Mouse (Mus musculus): ENCODE measurements around the gene Hmcn2. TPM values are rescaled to one million over a fixed set of nuclear protein-coding genes. Genes with fewer than 3 reads are reported as not detected.

Gene Hmcn2
- polyA plus RNA-seq, 1 experiment from 2014 or later: 0.20 TPM

GRCm38 (mm10) chr2:31341726-31342535 is 27.7 kb downstream of the Hmcn2 start:
- no peak overlapping the region for H3K9ac ChIP-seq (replicated peaks)
- WGBS (ENCODE audit: insufficient replicate concordance): 56% methylated on average over 8 of the region's 8 CpGs
- H3K27me3 ChIP-seq (ENCODE audit: insufficient read depth, low read length): 0 out of 2 replicates have a peak, but pooled peaks cover 2% of the 10 kb centered on the region
- H3K9me3 ChIP-seq (ENCODE audit: low read length): no peaks in the 10 kb centered on the region
- H3K4me2 ChIP-seq (ENCODE audit: low read depth, low read length): no peak overlapping the region
- H3K36me3 ChIP-seq (replicated peaks; ENCODE audit: insufficient read depth, low read length): no peaks in the 10 kb centered on the region
- no peak for TF ChIP-seq EP300 (IDR thresholded peaks at IDR 0.05; ENCODE audit: low read depth)
- no peak for TF ChIP-seq CTCF (IDR thresholded peaks at IDR 0.05; ENCODE audit: low read depth)
- ATAC-seq (no peak), DNase-seq (no peak)
- H3K4me3 ChIP-seq (ENCODE audit: low read depth, low read length): no peak overlapping the region
- no peak overlapping the region for H3K27ac ChIP-seq (ENCODE audit: low read depth)
- no peaks in the 10 kb centered on the region for H3K4me1 ChIP-seq (ENCODE audit: insufficient read depth)

GRCm38 (mm10) chr2:31346096-31346495 is 31.9 kb downstream of the Hmcn2 start:
- TF ChIP-seq CTCF (IDR thresholded peaks at IDR 0.05; ENCODE audit: low read depth): no peak
- WGBS (ENCODE audit: insufficient replicate concordance): 31% methylated on average over 12 of the region's 12 CpGs
- Histone ChIP-seq H3K4me3 (ENCODE audit: low read depth, low read length) (no peak overlapping the region), H3K27me3 (ENCODE audit: insufficient read depth, low read length) (no peaks in the 10 kb centered on the region), H3K9me3 (ENCODE audit: low read length) (no peaks in the 10 kb centered on the region), H3K27ac (ENCODE audit: low read depth) (no peak overlapping the region), H3K9ac (replicated peaks) (no peak overlapping the region), H3K4me1 (ENCODE audit: insufficient read depth) (no peaks in the 10 kb centered on the region), H3K36me3 (replicated peaks; ENCODE audit: insufficient read depth, low read length) (no peaks in the 10 kb centered on the region), H3K4me2 (ENCODE audit: low read depth, low read length) (no peak overlapping the region)
- DNase-seq: peak; percentile 56
- no peak for ATAC-seq

- DNase-seq (no peak), ATAC-seq (no peak)
- H3K4me3 ChIP-seq (ENCODE audit: low read depth, low read length): no peak overlapping the region
- H3K4me1 ChIP-seq (ENCODE audit: insufficient read depth): no peaks in the 10 kb centered on the region
- H3K36me3 ChIP-seq (replicated peaks; ENCODE audit: insufficient read depth, low read length): no peaks in the 10 kb centered on the region
- no peaks in the 10 kb centered on the region for H3K27me3 ChIP-seq (ENCODE audit: insufficient read depth, low read length)
- H3K27ac ChIP-seq (ENCODE audit: low read depth): no peak overlapping the region
- H3K4me2 ChIP-seq (ENCODE audit: low read depth, low read length): no peak overlapping the region
- H3K9me3 ChIP-seq (ENCODE audit: low read length): no peaks in the 10 kb centered on the region
- TF ChIP-seq CTCF (IDR thresholded peaks at IDR 0.05; ENCODE audit: low read depth) (no peak), EP300 (IDR thresholded peaks at IDR 0.05; ENCODE audit: low read depth) (no peak)
- 57% methylated on average over 3 of the region's 3 CpGs for WGBS (ENCODE audit: insufficient replicate concordance)
- H3K9ac ChIP-seq (replicated peaks): no peak overlapping the region
Observed at GRCm38 (mm10) chr2:31348373-31348772, 34.2 kb downstream of the Hmcn2 start.

- H3K9me3 ChIP-seq (ENCODE audit: low read length): no peaks in the 10 kb centered on the region
Observed at GRCm38 (mm10) chr2:31348850-31349249, 34.6 kb downstream of the Hmcn2 start.

GRCm38 (mm10) chr2:31356771-31357170 is 42.6 kb downstream of the Hmcn2 start:
- H3K9ac ChIP-seq (replicated peaks): no peak overlapping the region
- H3K27ac ChIP-seq (ENCODE audit: low read depth): no peak overlapping the region
- H3K27me3 ChIP-seq (ENCODE audit: insufficient read depth, low read length): no peaks in the 10 kb centered on the region
- no peak for ATAC-seq
- TF ChIP-seq EP300 (IDR thresholded peaks at IDR 0.05; ENCODE audit: low read depth): no peak
- TF ChIP-seq CTCF (IDR thresholded peaks at IDR 0.05; ENCODE audit: low read depth): no peak
- WGBS (ENCODE audit: insufficient replicate concordance): 65% methylated on average over 5 of the region's 5 CpGs
- no peak overlapping the region for H3K4me2 ChIP-seq (ENCODE audit: low read depth, low read length)
- H3K4me3 ChIP-seq (ENCODE audit: low read depth, low read length): no peak overlapping the region
- H3K9me3 ChIP-seq (ENCODE audit: low read length): no peaks in the 10 kb centered on the region
- no peaks in the 10 kb centered on the region for H3K36me3 ChIP-seq (replicated peaks; ENCODE audit: insufficient read depth, low read length)
- H3K4me1 ChIP-seq (ENCODE audit: insufficient read depth): no peaks in the 10 kb centered on the region
- no peak for DNase-seq

More at GRCm38 (mm10) chr2:31348850-31349249, 34.6 kb downstream of the Hmcn2 start:
- 61% methylated on average over 5 of the region's 5 CpGs for WGBS (ENCODE audit: insufficient replicate concordance)
- no peaks in the 10 kb centered on the region for H3K36me3 ChIP-seq (replicated peaks; ENCODE audit: insufficient read depth, low read length)
- DNase-seq: no peak
- H3K4me1 ChIP-seq (ENCODE audit: insufficient read depth): no peaks in the 10 kb centered on the region
- no peak overlapping the region for H3K9ac ChIP-seq (replicated peaks)
- no peaks in the 10 kb centered on the region for H3K27me3 ChIP-seq (ENCODE audit: insufficient read depth, low read length)
- H3K4me2 ChIP-seq (ENCODE audit: low read depth, low read length): no peak overlapping the region
- no peak for ATAC-seq
- H3K4me3 ChIP-seq (ENCODE audit: low read depth, low read length): no peak overlapping the region
- no peak overlapping the region for H3K27ac ChIP-seq (ENCODE audit: low read depth)
- TF ChIP-seq CTCF (IDR thresholded peaks at IDR 0.05; ENCODE audit: low read depth): no peak
- TF ChIP-seq EP300 (IDR thresholded peaks at IDR 0.05; ENCODE audit: low read depth): no peak

- DNase-seq (no peak), ATAC-seq (no peak)
- H3K4me2 ChIP-seq (ENCODE audit: low read depth, low read length): no peak overlapping the region
- H3K9ac ChIP-seq (replicated peaks): no peak overlapping the region
- TF ChIP-seq CTCF (IDR thresholded peaks at IDR 0.05; ENCODE audit: low read depth): no peak
- TF ChIP-seq EP300 (IDR thresholded peaks at IDR 0.05; ENCODE audit: low read depth): no peak
- no peaks in the 10 kb centered on the region for H3K27me3 ChIP-seq (ENCODE audit: insufficient read depth, low read length)
- H3K9me3 ChIP-seq (ENCODE audit: low read length): no peaks in the 10 kb centered on the region
- no peaks in the 10 kb centered on the region for H3K4me1 ChIP-seq (ENCODE audit: insufficient read depth)
- H3K27ac ChIP-seq (ENCODE audit: low read depth): no peak overlapping the region
- H3K4me3 ChIP-seq (ENCODE audit: low read depth, low read length): no peak overlapping the region
- no peaks in the 10 kb centered on the region for H3K36me3 ChIP-seq (replicated peaks; ENCODE audit: insufficient read depth, low read length)
- 53% methylated on average over 7 of the region's 7 CpGs for WGBS (ENCODE audit: insufficient replicate concordance)
Observed at GRCm38 (mm10) chr2:31359316-31359715, 45.1 kb downstream of the Hmcn2 start.

Measured in liver, postnatal 0 days (tissue).